Mouse (Mus musculus): Measurements from ENCODE around the gene Flt3l.
"Not testable (repeated sequence)": the region's sequence is repeated elsewhere in the genome, so short reads cannot be mapped to it uniquely, and the experiment has no call there.

DNA sequence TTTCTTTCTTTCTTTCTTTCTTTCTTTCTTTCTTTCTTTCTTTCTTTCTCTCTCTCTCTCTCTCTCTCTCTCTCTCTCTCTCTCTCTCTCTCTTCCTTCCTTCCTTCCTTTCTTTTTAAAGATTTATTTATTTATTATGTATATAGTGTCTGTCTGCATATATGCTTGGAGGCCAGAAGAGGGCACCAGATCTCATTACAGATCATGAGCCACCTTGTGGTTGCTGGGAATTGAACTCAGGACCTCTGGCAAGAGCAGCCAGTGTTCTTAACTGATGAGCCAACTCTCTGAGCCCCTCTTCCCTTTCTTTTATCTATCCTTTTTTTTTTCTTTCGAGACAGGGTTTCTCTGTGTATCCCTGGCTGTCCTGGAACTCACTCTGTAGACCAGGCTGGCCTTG lies 37.5 kb upstream of the Flt3l start:
- TF ChIP-seq CTCF (IDR thresholded peaks at IDR 0.05; ENCODE audit: borderline replicate concordance, insufficient read depth, low read length); POLR2A (IDR thresholded peaks at IDR 0.05; ENCODE audit: low read depth, low read length): not testable (repeated sequence)
